Mouse (Mus musculus) liver, embryonic 12.5 days (tissue): ENCODE data around the gene Rpap3. TPM values are rescaled to one million over a fixed set of nuclear protein-coding genes. Genes with fewer than 3 reads are reported as not detected.
A peak's percentile ranks its signal among the peaks of the same experiment; 100 is the strongest.

ENCODE experiments used
- ATAC-seq: fragments of 200-750 bp; cut with Nextera tagmentation; 2 replicates; pipeline ENCODE4 v1.8.0; 2017; ENCODE audit warnings: moderate number of reproducible peaks, mild to moderate bottlenecking, moderate library complexity
- H3K27ac ChIP-seq: fragments of 300-500 bp; sonication (generic); 2 replicates; pipeline ENCODE4 v1.5.1; 2016; ENCODE audit warnings: mild to moderate bottlenecking
- H3K27me3 ChIP-seq: fragments of 300-500 bp; sonication (generic); replicated peaks from 2 replicates; pipeline ENCODE4 v1.6.1; 2016; ENCODE audit warnings: mild to moderate bottlenecking, moderate library complexity
- H3K36me3 ChIP-seq: fragments of 300-500 bp; sonication (generic); 2 replicates; pipeline ENCODE4 v1.6.1; 2016; ENCODE audit warnings: mild to moderate bottlenecking, moderate library complexity
- H3K4me1 ChIP-seq: fragments of 300-500 bp; sonication (generic); 2 replicates; pipeline ENCODE4 v1.6.1; 2016
- H3K4me2 ChIP-seq: fragments of 300-500 bp; sonication (generic); 2 replicates; pipeline ENCODE4 v1.6.1; 2016; ENCODE audit warnings: mild to moderate bottlenecking, moderate library complexity
- H3K4me3 ChIP-seq: fragments of 300-500 bp; sonication (generic); 2 replicates; pipeline ENCODE4 v1.5.1; 2016; ENCODE audit warnings: mild to moderate bottlenecking, moderate library complexity
- H3K9ac ChIP-seq: fragments of 300-500 bp; sonication (generic); 2 replicates; pipeline ENCODE4 v1.6.1; 2016; ENCODE audit warnings: mild to moderate bottlenecking, moderate library complexity
- H3K9me3 ChIP-seq: fragments of 300-500 bp; sonication (generic); replicated peaks from 2 replicates; pipeline ENCODE4 v1.6.1; 2016; ENCODE audit warnings: mild to moderate bottlenecking, moderate library complexity
- WGBS: fragments of 180-500 bp; shearing (Covaris S2); methylation state at CpG from one replicate; pipeline ENCODE4 v1.1.7; 2016; ENCODE audit not compliant: insufficient replicate concordance; 5-methylcytosine and 5-hydroxymethylcytosine counted together
- polyA plus RNA-seq: library from polyadenylated mRNA; unstranded; fragments of >200 nt; fragmentation: Nextera tagmentation; extraction: Ambion mirVana; gene quantifications from 2 replicates; pipeline ENCODE4 v1.2.1, GENCODE M21; 2016

The Rpap3 gene
- 19.5 and 20.0 TPM in 2 replicates for polyA plus RNA-seq

- H3K27ac ChIP-seq, result peak within 1 kb of the TSS; percentile 69
- H3K4me3 ChIP-seq, result peak within 1 kb of the TSS; percentile 88
- H3K4me1 ChIP-seq, result peaks cover 24% of the 10 kb centered on the region
- peak within 1 kb of the TSS; percentile 90 for H3K9ac ChIP-seq
- no peaks in the 10 kb centered on the region for H3K9me3 ChIP-seq
- under 1% methylated on average over 58 of the region's 71 CpGs for WGBS
- peak within 1 kb of the TSS; percentile 93 for H3K4me2 ChIP-seq
- H3K36me3 ChIP-seq, result peaks cover 33% of the 10 kb centered on the region
- H3K27me3 ChIP-seq, result peaks cover under 1% of the 10 kb centered on the region; the same call in 1 of the 2 replicates
- ATAC-seq, result peak; percentile 94
Measured at GRCm38 (mm10) chr15:97705211-97706050, at the start of gene Rpap3. Rpap3 (minus strand) TSS chr15:97705825.

- no peak for ATAC-seq
- 67% methylated on average over 8 of the region's 8 CpGs for WGBS
- no peaks in the 10 kb centered on the region for H3K9me3 ChIP-seq
- H3K4me2 ChIP-seq, result no peak overlapping the region
- H3K27me3 ChIP-seq, result peaks cover 6% of the 10 kb centered on the region
- peaks cover 10% of the 10 kb centered on the region for H3K4me1 ChIP-seq
- H3K27ac ChIP-seq, result no peak overlapping the region
- H3K9ac ChIP-seq, result no peak overlapping the region
- no peak overlapping the region for H3K4me3 ChIP-seq
- H3K36me3 ChIP-seq, result peaks cover 8% of the 10 kb centered on the region; the same call in 1 of the 2 replicates
Measured at GRCm38 (mm10) chr15:97755361-97755760, 49.7 kb upstream of the Rpap3 start.

GRCm38 (mm10) chr15:97754476-97754875 lies 48.9 kb upstream of the Rpap3 start:
- 0 out of 2 replicates have a peak, but pooled peaks cover 7% of the 10 kb centered on the region for H3K4me1 ChIP-seq
- H3K36me3 ChIP-seq, result peaks cover 8% of the 10 kb centered on the region; the same call in 1 of the 2 replicates
- no peak for ATAC-seq
- peaks cover 6% of the 10 kb centered on the region for H3K27me3 ChIP-seq
- no peak overlapping the region for H3K27ac ChIP-seq
- no peak overlapping the region for H3K4me2 ChIP-seq
- no peak overlapping the region for H3K9ac ChIP-seq
- 72% methylated on average over 6 of the region's 6 CpGs for WGBS
- H3K4me3 ChIP-seq, result no peak overlapping the region
- H3K9me3 ChIP-seq, result no peaks in the 10 kb centered on the region

GRCm38 (mm10) chr15:97752491-97752890 lies 46.9 kb upstream of the Rpap3 start:
- no peak overlapping the region for H3K27ac ChIP-seq
- H3K9me3 ChIP-seq, result no peaks in the 10 kb centered on the region
- H3K36me3 ChIP-seq, result peaks cover 8% of the 10 kb centered on the region; the same call in 1 of the 2 replicates
- 69% methylated on average over 5 of the region's 5 CpGs for WGBS
- H3K9ac ChIP-seq, result no peak overlapping the region
- no peak for ATAC-seq
- peaks cover 21% of the 10 kb centered on the region for H3K4me1 ChIP-seq
- no peak overlapping the region for H3K4me3 ChIP-seq
- H3K4me2 ChIP-seq, result no peak overlapping the region
- H3K27me3 ChIP-seq, result peaks cover 6% of the 10 kb centered on the region

- Histone ChIP-seq H3K27me3 (peaks cover 4% of the 10 kb centered on the region; the same call in 1 of the 2 replicates), H3K4me3 (no peak overlapping the region), H3K4me2 (no peak overlapping the region), H3K9ac (no peak overlapping the region), H3K36me3 (peaks cover 8% of the 10 kb centered on the region), H3K4me1 (peaks cover 28% of the 10 kb centered on the region), H3K9me3 (no peaks in the 10 kb centered on the region), H3K27ac (no peak overlapping the region)
- 72% methylated on average over 2 of the region's 2 CpGs for WGBS
- ATAC-seq, result no peak
Measured at GRCm38 (mm10) chr15:97751676-97752075, 46.1 kb upstream of the Rpap3 start.

- Histone ChIP-seq H3K4me2 (no peak overlapping the region), H3K27me3 (no peaks in the 10 kb centered on the region), H3K36me3 (peaks cover 8% of the 10 kb centered on the region), H3K9ac (no peak overlapping the region), H3K27ac (no peak overlapping the region), H3K9me3 (no peaks in the 10 kb centered on the region), H3K4me1 (peaks cover 36% of the 10 kb centered on the region), H3K4me3 (no peak overlapping the region)
- no peak for ATAC-seq
- WGBS, result 36% methylated on average over 12 of the region's 12 CpGs
Measured at GRCm38 (mm10) chr15:97750697-97751096, 45.1 kb upstream of the Rpap3 start.

GRCm38 (mm10) chr15:97749841-97750240 lies 44.2 kb upstream of the Rpap3 start:
- no peaks in the 10 kb centered on the region for H3K27me3 ChIP-seq
- no peak overlapping the region for H3K27ac ChIP-seq
- no peak overlapping the region for H3K4me3 ChIP-seq
- WGBS, result 81% methylated on average over 13 of the region's 13 CpGs
- H3K9ac ChIP-seq, result no peak overlapping the region
- peaks cover 8% of the 10 kb centered on the region for H3K36me3 ChIP-seq
- no peak overlapping the region for H3K4me2 ChIP-seq
- no peak for ATAC-seq
- no peaks in the 10 kb centered on the region for H3K9me3 ChIP-seq
- peaks cover 45% of the 10 kb centered on the region for H3K4me1 ChIP-seq

- no peak for ATAC-seq
- H3K4me2 ChIP-seq, result no peak overlapping the region
- H3K36me3 ChIP-seq, result peaks cover 8% of the 10 kb centered on the region
Measured at GRCm38 (mm10) chr15:97749397-97749796, 43.8 kb upstream of the Rpap3 start.

GRCm38 (mm10) chr15:97748964-97749363 lies 43.3 kb upstream of the Rpap3 start:
- Histone ChIP-seq H3K9ac (no peak overlapping the region), H3K4me1 (peaks cover 53% of the 10 kb centered on the region), H3K27ac (no peak overlapping the region), H3K36me3 (peaks cover 8% of the 10 kb centered on the region), H3K9me3 (no peaks in the 10 kb centered on the region), H3K4me3 (no peak overlapping the region), H3K4me2 (no peak overlapping the region), H3K27me3 (no peaks in the 10 kb centered on the region)
- ATAC-seq, result no peak
- 76% methylated on average over 4 of the region's 4 CpGs for WGBS

More at GRCm38 (mm10) chr15:97749397-97749796, 43.8 kb upstream of the Rpap3 start:
- Histone ChIP-seq H3K4me1 (peaks cover 48% of the 10 kb centered on the region), H3K27ac (no peak overlapping the region), H3K9me3 (no peaks in the 10 kb centered on the region), H3K27me3 (no peaks in the 10 kb centered on the region), H3K9ac (no peak overlapping the region), H3K4me3 (no peak overlapping the region)
- whole genome bisulfite sequencing, result 86% methylated on average over 9 of the region's 9 CpGs

GRCm38 (mm10) chr15:97748309-97748708 lies 42.7 kb upstream of the Rpap3 start:
- 41% methylated on average over 10 of the region's 10 CpGs for WGBS
- Histone ChIP-seq H3K9me3 (no peaks in the 10 kb centered on the region), H3K4me3 (no peak overlapping the region), H3K27ac (no peak overlapping the region), H3K27me3 (no peaks in the 10 kb centered on the region), H3K4me1 (peaks cover 55% of the 10 kb centered on the region), H3K36me3 (peaks cover 5% of the 10 kb centered on the region), H3K4me2 (0 out of 2 replicates have a peak overlapping the region, but pooled peaks have one; percentile 4), H3K9ac (no peak overlapping the region)
- ATAC-seq, result peak; percentile 40; the same call in 1 of the 2 replicates

- H3K9ac ChIP-seq, result no peak overlapping the region
- no peak for ATAC-seq
- H3K36me3 ChIP-seq, result peaks cover 5% of the 10 kb centered on the region
- no peak overlapping the region for H3K27ac ChIP-seq
- H3K9me3 ChIP-seq, result no peaks in the 10 kb centered on the region
- WGBS, result 73% methylated on average over 4 of the region's 4 CpGs
- H3K4me2 ChIP-seq, result no peak overlapping the region
- H3K27me3 ChIP-seq, result no peaks in the 10 kb centered on the region
- H3K4me3 ChIP-seq, result no peak overlapping the region
- peaks cover 58% of the 10 kb centered on the region for H3K4me1 ChIP-seq
Measured at GRCm38 (mm10) chr15:97747486-97747885, 41.9 kb upstream of the Rpap3 start.

- Histone ChIP-seq H3K4me3 (no peak overlapping the region), H3K27ac (no peak overlapping the region), H3K4me2 (peak overlapping the region; percentile 26), H3K36me3 (peaks cover 5% of the 10 kb centered on the region), H3K4me1 (peaks cover 64% of the 10 kb centered on the region), H3K9ac (no peak overlapping the region), H3K9me3 (no peaks in the 10 kb centered on the region), H3K27me3 (no peaks in the 10 kb centered on the region)
- peak; percentile 46 for ATAC-seq
- 64% methylated on average over 24 of the region's 24 CpGs for WGBS
Measured at GRCm38 (mm10) chr15:97746748-97747147, 41.1 kb upstream of the Rpap3 start.
